Mouse (Mus musculus) embryonic facial prominence, embryonic 11.5 days (tissue): ENCODE results near the gene Entpd1. TPM values are rescaled to one million over a fixed set of nuclear protein-coding genes. Genes with fewer than 3 reads are reported as not detected.

Source experiments
- ATAC-seq: fragments of 200-750 bp; cut with Nextera tagmentation; replicated peaks from 2 replicates; pipeline ENCODE4 v1.8.0; 2017; ENCODE audit warnings: low read depth; ENCODE audit not compliant: insufficient number of reproducible peaks, low FRiP score, low TSS enrichment
- DNase-seq: peaks from one replicate; pipeline ENCODE4 v3.0.0-alpha.2; 2015; ENCODE audit warnings: low spot score
- H3K27ac ChIP-seq: fragments of 300-500 bp; sonication (generic); replicated peaks from 2 replicates; pipeline ENCODE4 v1.5.1; 2014; ENCODE audit warnings: mild to moderate bottlenecking, low read depth, low read length, control low read depth
- H3K27me3 ChIP-seq: fragments of 300-500 bp; sonication (generic); 2 replicates; pipeline ENCODE4 v1.6.1; 2014; ENCODE audit warnings: mild to moderate bottlenecking, low read length, moderate library complexity, mixed read lengths; ENCODE audit not compliant: control insufficient read depth, insufficient read depth
- H3K36me3 ChIP-seq: fragments of 300-500 bp; sonication (generic); replicated peaks from 2 replicates; pipeline ENCODE4 v1.6.1; 2014; ENCODE audit warnings: low read depth, mild to moderate bottlenecking, low read length, moderate library complexity, mixed read lengths; ENCODE audit not compliant: control insufficient read depth, insufficient read depth
- H3K4me1 ChIP-seq: fragments of 300-500 bp; sonication (generic); 2 replicates; pipeline ENCODE4 v1.6.1; 2014; ENCODE audit warnings: low read length, mixed read lengths; ENCODE audit not compliant: control insufficient read depth, insufficient read depth
- H3K4me2 ChIP-seq: fragments of 300-500 bp; sonication (generic); 2 replicates; pipeline ENCODE4 v1.6.1; 2014; ENCODE audit warnings: low read depth, mild to moderate bottlenecking, control low read depth, low read length, moderate library complexity
- H3K4me3 ChIP-seq: fragments of 300-500 bp; sonication (generic); 2 replicates; pipeline ENCODE4 v1.5.1; 2014; ENCODE audit warnings: low read depth, low read length, control low read depth
- H3K9ac ChIP-seq: fragments of 300-500 bp; sonication (generic); replicated peaks from 2 replicates; pipeline ENCODE4 v1.6.1; 2014; ENCODE audit warnings: mild to moderate bottlenecking, control low read depth, low read length
- H3K9me3 ChIP-seq: fragments of 300-500 bp; sonication (generic); replicated peaks from 2 replicates; pipeline ENCODE4 v1.6.1; 2016; ENCODE audit warnings: mild to moderate bottlenecking, low read length, inconsistent platforms, mixed read lengths; ENCODE audit not compliant: control insufficient read depth
- WGBS: fragments of 180-500 bp; shearing (Covaris S2); extraction: QIAGEN DNeasy Blood & Tissue Kit; methylation state at CpG from one replicate; pipeline ENCODE4 v1.1.7; 2014; 5-methylcytosine and 5-hydroxymethylcytosine counted together
- polyA plus RNA-seq: library from polyadenylated mRNA; unstranded; fragments of >200 nt; fragmentation: Nextera tagmentation; extraction: Ambion mirVana; gene quantifications from 2 replicates; pipeline ENCODE4 v1.2.1, GENCODE M21; 2014

Gene Entpd1
- 6.1 and 7.9 TPM in 2 replicates for polyA plus RNA-seq

DNA sequence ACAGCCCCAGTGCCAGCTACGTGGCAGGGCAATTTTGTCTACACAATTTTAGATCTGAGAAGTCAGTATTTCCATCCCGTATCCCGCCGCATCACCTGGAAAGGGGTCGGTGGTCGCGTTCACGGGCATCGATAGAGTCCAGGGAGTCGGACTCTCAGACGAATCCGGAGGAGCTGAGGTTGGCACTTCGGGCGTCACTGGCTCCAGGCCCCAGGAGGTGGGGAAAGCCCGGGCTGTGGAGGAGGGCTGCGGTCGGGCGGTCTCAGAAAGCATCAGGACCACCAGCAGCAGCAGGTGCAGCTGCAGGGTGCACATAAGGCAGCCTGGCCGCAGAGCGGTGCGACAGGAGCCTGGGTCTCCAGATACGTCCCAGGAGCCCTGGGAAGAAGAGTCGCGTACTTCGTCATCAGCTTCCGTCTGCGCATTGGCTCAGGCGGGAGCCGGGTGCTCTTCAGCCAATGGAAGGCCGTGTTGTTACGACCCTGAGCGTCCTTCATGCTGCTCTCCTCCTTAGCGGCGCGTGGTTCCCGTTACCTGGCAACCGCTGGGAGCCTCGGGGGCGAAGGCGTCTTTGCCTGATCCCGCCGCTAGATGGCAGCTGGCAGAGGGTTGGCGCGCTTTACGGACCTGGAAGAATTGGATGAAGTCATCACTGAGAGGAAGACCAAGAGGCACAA is at the start of gene Entpd1, which contains the start of gene Tctn3:
Gene Entpd1 (plus strand): TSS at position 537 of the 677 bp plus-strand sequence.
Gene Tctn3 (minus strand): TSS at position 404 of the 677 bp plus-strand sequence.
- H3K9ac ChIP-seq = peak within 1 kb of the TSS; percentile 68
- peak; percentile 99 for DNase-seq
- peak within 1 kb of the TSS; percentile 65 for H3K4me3 ChIP-seq
- H3K27ac ChIP-seq = no peak within 1 kb of the TSS
- peak; percentile 100 for ATAC-seq
- under 1% methylated on average over 45 of the region's 45 CpGs for WGBS
- no peaks in the 10 kb centered on the region for H3K9me3 ChIP-seq
- no peaks in the 10 kb centered on the region for H3K36me3 ChIP-seq
- no peaks in the 10 kb centered on the region for H3K27me3 ChIP-seq
- H3K4me2 ChIP-seq = peak within 1 kb of the TSS; percentile 76
- H3K4me1 ChIP-seq = no peaks in the 10 kb centered on the region

- no peak for ATAC-seq
- H3K36me3 ChIP-seq = peaks cover 18% of the 10 kb centered on the region
- 88% methylated on average over 10 of the region's 10 CpGs for WGBS
Observed at GRCm38 (mm10) chr19:40563880-40564645, 48.1 kb upstream of the Entpd1 start.

GRCm38 (mm10) chr19:40567616-40568015 is 44.5 kb upstream of the Entpd1 start:
- Histone ChIP-seq H3K4me3 (no peak overlapping the region), H3K9me3 (no peaks in the 10 kb centered on the region), H3K27me3 (no peaks in the 10 kb centered on the region), H3K4me2 (no peak overlapping the region), H3K36me3 (peaks cover 27% of the 10 kb centered on the region), H3K4me1 (no peaks in the 10 kb centered on the region), H3K9ac (no peak overlapping the region), H3K27ac (no peak overlapping the region)
- ATAC-seq = no peak
- DNase-seq = no peak
- 90% methylated on average over 3 of the region's 3 CpGs for WGBS

More at GRCm38 (mm10) chr19:40563880-40564645, 48.1 kb upstream of the Entpd1 start:
- no peaks in the 10 kb centered on the region for H3K4me1 ChIP-seq
- H3K27me3 ChIP-seq = no peaks in the 10 kb centered on the region
- H3K4me3 ChIP-seq = no peak overlapping the region
- no peak overlapping the region for H3K27ac ChIP-seq
- no peak for DNase-seq
- H3K9me3 ChIP-seq = no peaks in the 10 kb centered on the region
- no peak overlapping the region for H3K4me2 ChIP-seq
- no peak overlapping the region for H3K9ac ChIP-seq

GRCm38 (mm10) chr19:40570726-40571125 is 41.4 kb upstream of the Entpd1 start:
- Histone ChIP-seq H3K27ac (no peak overlapping the region), H3K9ac (no peak overlapping the region), H3K9me3 (no peaks in the 10 kb centered on the region), H3K4me3 (no peak overlapping the region), H3K36me3 (peaks cover 22% of the 10 kb centered on the region), H3K27me3 (no peaks in the 10 kb centered on the region), H3K4me2 (no peak overlapping the region), H3K4me1 (no peaks in the 10 kb centered on the region)
- WGBS = 93% methylated on average over 9 of the region's 9 CpGs
- no peak for DNase-seq
- ATAC-seq = no peak

DNA sequence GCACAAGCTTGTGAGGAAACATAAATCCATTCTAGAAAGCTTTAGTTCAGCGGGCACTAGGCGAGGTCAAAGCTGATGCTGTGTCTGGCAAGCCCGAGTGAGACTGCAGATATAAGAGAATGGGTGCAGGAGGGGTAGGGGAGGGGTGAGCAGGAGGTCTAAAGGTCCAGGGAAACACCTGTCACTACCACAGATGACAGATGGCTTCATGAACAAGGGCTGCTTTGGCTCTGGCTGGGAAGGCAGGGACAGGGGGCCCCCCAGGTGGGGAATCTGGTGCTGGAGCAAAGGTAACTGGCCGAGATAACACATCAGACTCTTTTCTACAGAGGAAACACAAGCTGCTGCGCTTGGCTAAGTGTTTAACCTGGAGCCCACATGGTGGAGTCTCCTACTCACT is 36.7 kb upstream of the Entpd1 start:
- Histone ChIP-seq H3K27ac (no peak overlapping the region), H3K4me1 (no peaks in the 10 kb centered on the region), H3K9me3 (no peaks in the 10 kb centered on the region), H3K4me3 (no peak overlapping the region), H3K4me2 (no peak overlapping the region), H3K9ac (no peak overlapping the region), H3K27me3 (no peaks in the 10 kb centered on the region), H3K36me3 (no peaks in the 10 kb centered on the region; the same call in none of the 2 replicates)
- no peak for ATAC-seq
- DNase-seq = no peak
- 87% methylated on average over 5 of the region's 5 CpGs for WGBS

DNA sequence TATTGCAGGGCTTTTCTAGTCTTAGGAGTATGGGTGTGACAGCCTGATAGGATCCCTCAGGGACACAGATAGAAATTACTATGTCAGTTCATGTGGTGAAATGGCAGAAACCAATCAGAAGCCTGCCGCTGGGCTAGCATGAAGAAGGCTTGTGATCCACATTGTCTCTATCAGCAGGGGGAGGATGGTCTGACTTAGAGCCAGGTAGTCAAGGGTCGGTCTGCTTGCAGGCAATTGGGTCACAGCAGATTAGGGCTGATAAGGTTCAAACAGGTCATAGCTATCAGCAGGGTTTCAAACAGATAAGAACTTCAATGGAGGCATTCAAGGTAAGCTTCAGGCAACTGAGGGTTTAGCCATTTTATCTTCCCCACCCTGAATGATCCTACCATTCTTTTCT is 31.3 kb upstream of the Entpd1 start:
- DNase-seq = no peak
- Histone ChIP-seq H3K36me3 (no peaks in the 10 kb centered on the region; the same call in 1 of the 2 replicates), H3K27ac (no peak overlapping the region), H3K4me2 (no peak overlapping the region), H3K9me3 (no peaks in the 10 kb centered on the region), H3K27me3 (no peaks in the 10 kb centered on the region), H3K9ac (no peak overlapping the region), H3K4me1 (no peaks in the 10 kb centered on the region), H3K4me3 (no peak overlapping the region)
- 83% methylated on average over 2 of the region's 2 CpGs for WGBS
- no peak for ATAC-seq

DNA sequence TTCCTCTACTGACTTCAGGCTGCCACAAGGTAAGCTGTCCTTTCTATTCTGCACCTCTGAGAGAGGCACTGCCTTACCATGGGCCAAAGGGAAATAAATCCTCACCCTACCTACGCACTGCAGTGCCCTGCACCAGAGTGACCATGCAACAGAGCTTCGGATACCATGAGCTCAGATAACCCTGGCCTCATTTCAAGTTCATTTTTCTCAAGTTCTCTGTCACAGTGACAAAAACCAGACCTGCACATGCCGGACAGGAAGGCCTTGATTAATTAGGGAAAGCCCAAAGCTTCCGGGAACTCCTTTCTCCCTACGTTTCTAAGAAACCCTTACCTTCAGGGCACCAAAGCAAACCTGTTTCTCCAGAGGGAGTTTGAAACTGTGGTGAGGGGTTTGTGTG is 30.5 kb upstream of the Entpd1 start:
- no peaks in the 10 kb centered on the region for H3K4me1 ChIP-seq
- H3K27ac ChIP-seq = no peak overlapping the region
- H3K4me3 ChIP-seq = no peak overlapping the region
- ATAC-seq (no peak), DNase-seq (no peak)
- H3K9me3 ChIP-seq = no peaks in the 10 kb centered on the region
- H3K9ac ChIP-seq = no peak overlapping the region
- 77% methylated on average over 5 of the region's 5 CpGs for WGBS
- H3K4me2 ChIP-seq = no peak overlapping the region
- no peaks in the 10 kb centered on the region; the same call in 1 of the 2 replicates for H3K36me3 ChIP-seq
- no peaks in the 10 kb centered on the region for H3K27me3 ChIP-seq

DNA sequence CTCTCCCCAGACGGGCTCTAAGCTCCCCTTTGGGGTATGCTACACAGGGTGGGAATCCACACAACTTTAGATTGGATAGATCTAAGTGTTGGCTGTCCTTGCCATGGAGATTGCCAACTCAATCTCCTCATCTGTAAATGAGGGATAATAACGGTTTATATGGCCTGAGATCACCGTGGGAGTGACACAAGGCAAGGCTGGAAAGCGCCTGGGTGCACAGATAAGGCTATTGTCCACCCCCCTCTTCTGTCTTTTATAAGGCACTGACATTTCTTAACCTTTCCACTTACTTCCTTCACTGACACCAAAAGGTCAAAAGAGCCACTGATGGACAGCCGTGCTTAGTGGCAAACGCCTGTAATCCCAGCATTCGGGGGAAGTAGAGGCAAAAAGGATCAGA is 25.3 kb upstream of the Entpd1 start:
- no peak for ATAC-seq
- no peak overlapping the region for H3K27ac ChIP-seq
- H3K4me2 ChIP-seq = peak overlapping the region; percentile 70
- H3K27me3 ChIP-seq = no peaks in the 10 kb centered on the region
- no peaks in the 10 kb centered on the region; the same call in 1 of the 2 replicates for H3K4me1 ChIP-seq
- peak overlapping the region; percentile 61; the same call in 1 of the 2 replicates for H3K4me3 ChIP-seq
- H3K9me3 ChIP-seq = no peaks in the 10 kb centered on the region
- H3K36me3 ChIP-seq = no peaks in the 10 kb centered on the region
- no peak for DNase-seq
- 51% methylated on average over 7 of the region's 7 CpGs for WGBS
- no peak overlapping the region for H3K9ac ChIP-seq
